Mouse (Mus musculus) limb, embryonic 15.5 days (tissue): Measurements from ENCODE around the gene Tmem119. TPM values are rescaled to one million over a fixed set of nuclear protein-coding genes. Genes with fewer than 3 reads are reported as not detected.
"Not testable (repeated sequence)": the region's sequence is repeated elsewhere in the genome, so short reads cannot be mapped to it uniquely, and the experiment has no call there.

Experiments
- ATAC-seq: fragments of 200-750 bp; cut with Nextera tagmentation; 2 replicates; pipeline ENCODE4 v1.8.0; 2017; ENCODE audit warnings: low read depth, moderate TSS enrichment; ENCODE audit not compliant: insufficient number of reproducible peaks, low FRiP score, low TSS enrichment
- H3K27ac ChIP-seq: fragments of 300-500 bp; sonication (generic); 2 replicates; pipeline ENCODE4 v1.5.1; 2015; ENCODE audit warnings: moderate library complexity, mild to moderate bottlenecking, inconsistent platforms
- H3K27me3 ChIP-seq: fragments of 300-500 bp; sonication (generic); 2 replicates; pipeline ENCODE4 v1.6.1; 2015; ENCODE audit warnings: inconsistent platforms
- H3K36me3 ChIP-seq: fragments of 300-500 bp; sonication (generic); 2 replicates; pipeline ENCODE4 v1.6.1; 2015; ENCODE audit warnings: inconsistent platforms
- H3K4me1 ChIP-seq: fragments of 300-500 bp; sonication (generic); 2 replicates; pipeline ENCODE4 v1.6.1; 2015; ENCODE audit warnings: inconsistent platforms
- H3K4me2 ChIP-seq: fragments of 300-500 bp; sonication (generic); 2 replicates; pipeline ENCODE4 v1.6.1; 2015; ENCODE audit warnings: mild to moderate bottlenecking, inconsistent platforms
- H3K4me3 ChIP-seq: fragments of 300-500 bp; sonication (generic); 2 replicates; pipeline ENCODE4 v1.5.1; 2015; ENCODE audit warnings: mild to moderate bottlenecking, inconsistent platforms
- H3K9ac ChIP-seq: fragments of 300-500 bp; sonication (generic); 2 replicates; pipeline ENCODE4 v1.6.1; 2015; ENCODE audit warnings: inconsistent platforms
- H3K9me3 ChIP-seq: fragments of 300-500 bp; sonication (generic); 2 replicates; pipeline ENCODE4 v1.6.1; 2016; ENCODE audit warnings: inconsistent platforms
- WGBS: fragments of 180-500 bp; shearing (Covaris S2); methylation state at CpG from one replicate; pipeline ENCODE4 v1.1.7; 2015; 5-methylcytosine and 5-hydroxymethylcytosine counted together
- polyA plus RNA-seq: library from polyadenylated mRNA; unstranded; fragments of >200 nt; fragmentation: Nextera tagmentation; extraction: Ambion mirVana; gene quantifications from 2 replicates; pipeline ENCODE4 v1.2.1, GENCODE M21; 2015

Gene Tmem119
- polyA plus RNA-seq, 1 experiment from 2014 or later: 204 TPM

- peaks cover 37% of the 10 kb centered on the region for H3K4me1 ChIP-seq
- no peak for ATAC-seq
- H3K9me3 ChIP-seq: no peaks in the 10 kb centered on the region
Observed at GRCm38 (mm10) chr5:113782624-113783023, 17.7 kb downstream of the Tmem119 start.

GRCm38 (mm10) chr5:113781875-113782274 lies 18.4 kb downstream of the Tmem119 start:
- H3K9ac ChIP-seq: no peak overlapping the region
- no peak for ATAC-seq
- H3K4me2 ChIP-seq: no peak overlapping the region
- peak overlapping the region; percentile 79; the same call in 1 of the 2 replicates for H3K27ac ChIP-seq
- H3K9me3 ChIP-seq: no peaks in the 10 kb centered on the region
- H3K27me3 ChIP-seq: no peaks in the 10 kb centered on the region
- H3K4me3 ChIP-seq: no peak overlapping the region
- H3K36me3 ChIP-seq: peaks cover 16% of the 10 kb centered on the region
- 86% methylated on average over 7 of the region's 7 CpGs for WGBS
- H3K4me1 ChIP-seq: peaks cover 37% of the 10 kb centered on the region

More at GRCm38 (mm10) chr5:113782624-113783023, 17.7 kb downstream of the Tmem119 start:
- no peak overlapping the region for H3K4me3 ChIP-seq
- H3K27ac ChIP-seq: peak overlapping the region; percentile 89
- H3K4me2 ChIP-seq: no peak overlapping the region
- H3K9ac ChIP-seq: no peak overlapping the region
- no peaks in the 10 kb centered on the region for H3K27me3 ChIP-seq
- WGBS: 91% methylated on average over 7 of the region's 7 CpGs
- peaks cover 8% of the 10 kb centered on the region for H3K36me3 ChIP-seq

- Histone ChIP-seq H3K27ac (peak overlapping the region; percentile 79), H3K4me1 (peaks cover 37% of the 10 kb centered on the region), H3K36me3 (peaks cover 22% of the 10 kb centered on the region), H3K9me3 (no peaks in the 10 kb centered on the region), H3K4me3 (no peak overlapping the region), H3K9ac (no peak overlapping the region), H3K27me3 (no peaks in the 10 kb centered on the region), H3K4me2 (no peak overlapping the region)
- ATAC-seq: no peak
- WGBS: 44% methylated on average over 7 of the region's 7 CpGs
Observed at GRCm38 (mm10) chr5:113781254-113781653, 19.1 kb downstream of the Tmem119 start.

- Histone ChIP-seq H3K9me3 (no peaks in the 10 kb centered on the region), H3K4me1 (peaks cover 37% of the 10 kb centered on the region), H3K9ac (no peak overlapping the region), H3K27ac (peak overlapping the region; percentile 79), H3K27me3 (no peaks in the 10 kb centered on the region), H3K4me3 (no peak overlapping the region), H3K4me2 (no peak overlapping the region), H3K36me3 (peaks cover 27% of the 10 kb centered on the region)
- 73% methylated on average over 5 of the region's 5 CpGs for WGBS
- ATAC-seq: no peak
Observed at GRCm38 (mm10) chr5:113780763-113781162, 19.6 kb downstream of the Tmem119 start.

GRCm38 (mm10) chr5:113780082-113780752 lies 20.1 kb downstream of the Tmem119 start:
- ATAC-seq: no peak
- Histone ChIP-seq H3K4me3 (no peak overlapping the region), H3K27ac (peak overlapping the region; percentile 79; the same call in 1 of the 2 replicates), H3K36me3 (peaks cover 32% of the 10 kb centered on the region), H3K9ac (no peak overlapping the region), H3K9me3 (no peaks in the 10 kb centered on the region), H3K27me3 (no peaks in the 10 kb centered on the region), H3K4me2 (no peak overlapping the region), H3K4me1 (peaks cover 37% of the 10 kb centered on the region)
- 98% methylated on average over 3 of the region's 3 CpGs for WGBS

GRCm38 (mm10) chr5:113779569-113779968 lies 20.7 kb downstream of the Tmem119 start:
- 72% methylated on average over 5 of the region's 5 CpGs for WGBS
- Histone ChIP-seq H3K4me1 (peaks cover 37% of the 10 kb centered on the region), H3K27ac (peak overlapping the region; percentile 43), H3K36me3 (peaks cover 39% of the 10 kb centered on the region), H3K4me2 (no peak overlapping the region), H3K4me3 (no peak overlapping the region), H3K9ac (no peak overlapping the region), H3K9me3 (no peaks in the 10 kb centered on the region), H3K27me3 (no peaks in the 10 kb centered on the region)
- no peak for ATAC-seq

- not testable (repeated sequence) for H3K4me3 ChIP-seq, H3K9ac ChIP-seq, H3K27me3 ChIP-seq, H3K4me2 ChIP-seq, H3K9me3 ChIP-seq, ATAC-seq, H3K27ac ChIP-seq
- peaks cover 44% of the 10 kb centered on the region for H3K36me3 ChIP-seq
- H3K4me1 ChIP-seq: peaks cover 31% of the 10 kb centered on the region
- WGBS: 84% methylated on average over 8 of the region's 8 CpGs
Observed at GRCm38 (mm10) chr5:113777728-113778127, 22.6 kb downstream of the Tmem119 start.

- peaks cover 26% of the 10 kb centered on the region for H3K4me1 ChIP-seq
- 82% methylated on average over 8 of the region's 8 CpGs for WGBS
- no peaks in the 10 kb centered on the region for H3K27me3 ChIP-seq
- H3K9me3 ChIP-seq: no peaks in the 10 kb centered on the region
- peaks cover 44% of the 10 kb centered on the region for H3K36me3 ChIP-seq
- no peak overlapping the region for H3K4me3 ChIP-seq
- no peak overlapping the region for H3K9ac ChIP-seq
- no peak overlapping the region; the same call in 1 of the 2 replicates for H3K27ac ChIP-seq
- no peak overlapping the region for H3K4me2 ChIP-seq
- ATAC-seq: no peak
Observed at GRCm38 (mm10) chr5:113776896-113777226, 23.5 kb downstream of the Tmem119 start.

GRCm38 (mm10) chr5:113776128-113776895 lies 24.0 kb downstream of the Tmem119 start:
- no peak overlapping the region for H3K4me3 ChIP-seq
- H3K27ac ChIP-seq: no peak overlapping the region; the same call in 1 of the 2 replicates
- no peaks in the 10 kb centered on the region for H3K9me3 ChIP-seq
- no peak for ATAC-seq
- peaks cover 44% of the 10 kb centered on the region for H3K36me3 ChIP-seq
- no peaks in the 10 kb centered on the region for H3K27me3 ChIP-seq
- H3K4me1 ChIP-seq: peaks cover 21% of the 10 kb centered on the region
- H3K4me2 ChIP-seq: no peak overlapping the region
- no peak overlapping the region for H3K9ac ChIP-seq
- 93% methylated on average over 15 of the region's 15 CpGs for WGBS

- Histone ChIP-seq H3K4me3 (no peak overlapping the region), H3K4me2 (no peak overlapping the region), H3K36me3 (peaks cover 44% of the 10 kb centered on the region), H3K4me1 (peaks cover 16% of the 10 kb centered on the region), H3K9ac (no peak overlapping the region), H3K27me3 (no peaks in the 10 kb centered on the region), H3K9me3 (no peaks in the 10 kb centered on the region), H3K27ac (no peak overlapping the region)
- ATAC-seq: no peak
- 90% methylated on average over 10 of the region's 10 CpGs for WGBS
Observed at GRCm38 (mm10) chr5:113775585-113775984, 24.7 kb downstream of the Tmem119 start.

- no peaks in the 10 kb centered on the region for H3K27me3 ChIP-seq
- no peak for ATAC-seq
- H3K36me3 ChIP-seq: peaks cover 43% of the 10 kb centered on the region
Observed at GRCm38 (mm10) chr5:113773664-113774063, 26.7 kb downstream of the Tmem119 start.

GRCm38 (mm10) chr5:113772905-113773519 lies 27.3 kb downstream of the Tmem119 start:
- no peaks in the 10 kb centered on the region for H3K27me3 ChIP-seq
- H3K4me2 ChIP-seq: peak overlapping the region; percentile 90
- WGBS: under 1% methylated on average over 38 of the region's 38 CpGs
- peak overlapping the region; percentile 56 for H3K9ac ChIP-seq
- peak overlapping the region; percentile 62 for H3K27ac ChIP-seq
- H3K9me3 ChIP-seq: no peaks in the 10 kb centered on the region
- H3K4me1 ChIP-seq: peaks cover 34% of the 10 kb centered on the region
- H3K36me3 ChIP-seq: peaks cover 42% of the 10 kb centered on the region
- peak overlapping the region; percentile 100 for H3K4me3 ChIP-seq
- ATAC-seq: 0 out of 2 replicates have a peak, but pooled peaks have one; percentile 1

More at GRCm38 (mm10) chr5:113773664-113774063, 26.7 kb downstream of the Tmem119 start:
- peak overlapping the region; percentile 90 for H3K4me2 ChIP-seq
- WGBS: 2% methylated on average over 7 of the region's 7 CpGs
- no peaks in the 10 kb centered on the region for H3K9me3 ChIP-seq
- H3K4me1 ChIP-seq: peaks cover 33% of the 10 kb centered on the region
- H3K4me3 ChIP-seq: peak overlapping the region; percentile 100
- no peak overlapping the region for H3K27ac ChIP-seq
- no peak overlapping the region for H3K9ac ChIP-seq
